Mouse (Mus musculus) CD4-positive, CD25-positive, alpha-beta regulatory T cell (primary cell): ENCODE data around the gene Tmod4. TPM values are rescaled to one million over a fixed set of nuclear protein-coding genes. Genes with fewer than 3 reads are reported as not detected.

Experiments
- polyA plus RNA-seq: library from polyadenylated mRNA; unstranded; fragments of 100-300 nt; shearing (Covaris generic); gene quantifications from one replicate; pipeline ENCODE4 v1.2.1, GENCODE M21; 2017

Tmod4 gene
- 1.5 TPM for polyA plus RNA-seq

GRCm38 (mm10) chr3:95124246-95124645 lies at the start of gene Tmod4:
Gene Tmod4 (plus strand): TSS chr3:95124476.

GRCm38 (mm10) chr3:95106338-95107117 lies 17.7 kb upstream of the Tmod4 start, which contains the start of gene Pip5k1a:
Gene Pip5k1a (minus strand): TSS chr3:95106930.

GRCm38 (mm10) chr3:95110911-95111726 lies 13.2 kb upstream of the Tmod4 start, which contains the start of gene Vps72:
Gene Vps72 (plus strand): TSS chr3:95111022.

GRCm38 (mm10) chr3:95133680-95134101 lies 9.4 kb downstream of the Tmod4 start, which contains the start of the genes Scnm1 and Lysmd1:
Gene Scnm1 (minus strand): TSS chr3:95134011.
Gene Lysmd1 (plus strand): TSS chr3:95134088.

GRCm38 (mm10) chr3:95141952-95142616 lies 17.8 kb downstream of the Tmod4 start, which contains the start of gene Tnfaip8l2:
Gene Tnfaip8l2 (minus strand): TSS chr3:95142360.

GRCm38 (mm10) chr3:95159987-95160963 lies 36.0 kb downstream of the Tmod4 start, which contains the start of gene Sema6c:
Gene Sema6c (plus strand): TSS chr3:95160457.

Other genes starting within 250 kb of the Tmod4 start
- 324 TPM for gene Psmb4, start 237.5 kb upstream of the Tmod4 start, polyA plus RNA-seq
- 3.7 TPM for gene Selenbp1, start 191.4 kb upstream of the Tmod4 start, polyA plus RNA-seq
- gene Rfx5, start 170.4 kb upstream of the Tmod4 start, polyA plus RNA-seq, result 29.2 TPM
- gene Pi4kb, start 149.7 kb upstream of the Tmod4 start, polyA plus RNA-seq, result 22.1 TPM
- gene Zfp687, start 109.0 kb upstream of the Tmod4 start, polyA plus RNA-seq, result 62.6 TPM
- gene Psmd4, start 81.9 kb upstream of the Tmod4 start, polyA plus RNA-seq, result 295 TPM
- 26.5 TPM for gene Pip5k1a, start 17.5 kb upstream of the Tmod4 start, polyA plus RNA-seq
- 112 TPM for gene Vps72, start 13.5 kb upstream of the Tmod4 start, polyA plus RNA-seq
- 106 TPM for gene Scnm1, start 9.5 kb downstream of the Tmod4 start, polyA plus RNA-seq
- gene Lysmd1, start 9.6 kb downstream of the Tmod4 start, polyA plus RNA-seq, result 31.8 TPM
- gene Tnfaip8l2, start 17.9 kb downstream of the Tmod4 start, polyA plus RNA-seq, result 230 TPM
- gene Sema6c, start 36.0 kb downstream of the Tmod4 start, polyA plus RNA-seq, result 2.2 TPM
- 29.6 TPM for gene Gabpb2, start 93.4 kb downstream of the Tmod4 start, polyA plus RNA-seq
- gene Cdc42se1, start 104.3 kb downstream of the Tmod4 start, polyA plus RNA-seq, result 405 TPM
- 7.6 TPM for gene Mllt11, start 107.7 kb downstream of the Tmod4 start, polyA plus RNA-seq
- gene Gm128, start 117.1 kb downstream of the Tmod4 start, polyA plus RNA-seq, result 1.3 TPM
- 0.19 TPM for gene Bnipl, start 126.7 kb downstream of the Tmod4 start, polyA plus RNA-seq
- gene Mindy1, start 156.9 kb downstream of the Tmod4 start, polyA plus RNA-seq, result 29.0 TPM
- 7.9 TPM for gene Prune1, start 157.6 kb downstream of the Tmod4 start, polyA plus RNA-seq
- 0.41 TPM for gene Anxa9, start 182.7 kb downstream of the Tmod4 start, polyA plus RNA-seq
- gene Cers2, start 190.3 kb downstream of the Tmod4 start, polyA plus RNA-seq, result 228 TPM
- 38.1 TPM for gene Setdb1, start 232.7 kb downstream of the Tmod4 start, polyA plus RNA-seq